Mouse (Mus musculus) hindbrain, embryonic 12.5 days (tissue): ENCODE measurements around the gene Nynrin. TPM values are rescaled to one million over a fixed set of nuclear protein-coding genes. Genes with fewer than 3 reads are reported as not detected.

ENCODE experiments used
- ATAC-seq: fragments of 200-750 bp; cut with Nextera tagmentation; 2 replicates; pipeline ENCODE4 v1.8.0; 2017; ENCODE audit warnings: moderate TSS enrichment; ENCODE audit not compliant: low FRiP score
- H3K27ac ChIP-seq: fragments of 300-500 bp; sonication (generic); 2 replicates; pipeline ENCODE4 v1.5.1; 2016; ENCODE audit warnings: mild to moderate bottlenecking
- H3K27me3 ChIP-seq: fragments of 300-500 bp; sonication (generic); 2 replicates; pipeline ENCODE4 v1.6.1; 2016; ENCODE audit warnings: mild to moderate bottlenecking
- H3K36me3 ChIP-seq: fragments of 300-500 bp; sonication (generic); 2 replicates; pipeline ENCODE4 v1.6.1; 2016; ENCODE audit warnings: mild to moderate bottlenecking
- H3K4me1 ChIP-seq: fragments of 300-500 bp; sonication (generic); 2 replicates; pipeline ENCODE4 v1.6.1; 2016
- H3K4me2 ChIP-seq: fragments of 300-500 bp; sonication (generic); replicated peaks from 2 replicates; pipeline ENCODE4 v1.6.1; 2016; ENCODE audit warnings: mild to moderate bottlenecking
- H3K4me3 ChIP-seq: fragments of 300-500 bp; sonication (generic); 2 replicates; pipeline ENCODE4 v1.5.1; 2016; ENCODE audit warnings: mild to moderate bottlenecking
- H3K9ac ChIP-seq: fragments of 300-500 bp; sonication (generic); 2 replicates; pipeline ENCODE4 v1.6.1; 2016; ENCODE audit warnings: mild to moderate bottlenecking, moderate library complexity
- H3K9me3 ChIP-seq: fragments of 300-500 bp; sonication (generic); replicated peaks from 2 replicates; pipeline ENCODE4 v1.6.1; 2016; ENCODE audit warnings: mild to moderate bottlenecking
- WGBS: fragments of 180-500 bp; shearing (Covaris S2); methylation state at CpG from one replicate; pipeline ENCODE4 v1.1.7; 2016; 5-methylcytosine and 5-hydroxymethylcytosine counted together
- polyA plus RNA-seq: library from polyadenylated mRNA; unstranded; fragments of >200 nt; fragmentation: Nextera tagmentation; extraction: Ambion mirVana; gene quantifications from 2 replicates; pipeline ENCODE4 v1.2.1, GENCODE M21; 2016

Nynrin gene
- polyA plus RNA-seq, 1 experiment from 2014 or later: 30.4 TPM

- Histone ChIP-seq H3K4me3 (no peak overlapping the region), H3K9ac (no peak overlapping the region), H3K4me2 (no peak overlapping the region), H3K27ac (no peak overlapping the region), H3K36me3 (no peaks in the 10 kb centered on the region), H3K27me3 (no peaks in the 10 kb centered on the region), H3K4me1 (no peaks in the 10 kb centered on the region), H3K9me3 (no peaks in the 10 kb centered on the region)
- no peak for ATAC-seq
- 80% methylated on average over 9 of the region's 9 CpGs for WGBS
These were observed 8.1 kb upstream of the Nynrin start for GRCm38 (mm10) chr14:55845506-55846294.

- H3K27me3 ChIP-seq: no peaks in the 10 kb centered on the region
- H3K9me3 ChIP-seq: no peaks in the 10 kb centered on the region
- WGBS: 69% methylated on average over 6 of the region's 6 CpGs
- no peak overlapping the region for H3K9ac ChIP-seq
- H3K4me1 ChIP-seq: peaks cover 30% of the 10 kb centered on the region
- no peak for ATAC-seq
- no peak overlapping the region for H3K4me2 ChIP-seq
- H3K27ac ChIP-seq: no peak overlapping the region
- no peaks in the 10 kb centered on the region for H3K36me3 ChIP-seq
- no peak overlapping the region for H3K4me3 ChIP-seq
These were observed 2.9 kb upstream of the Nynrin start for GRCm38 (mm10) chr14:55850885-55851284.

- Histone ChIP-seq H3K9ac (peak overlapping the region; percentile 81), H3K27me3 (no peaks in the 10 kb centered on the region), H3K36me3 (no peaks in the 10 kb centered on the region), H3K4me1 (peaks cover 46% of the 10 kb centered on the region), H3K4me3 (peak overlapping the region; percentile 64), H3K27ac (peak overlapping the region; percentile 91), H3K4me2 (peak overlapping the region; percentile 83), H3K9me3 (no peaks in the 10 kb centered on the region)
- WGBS: 2% methylated on average over 11 of the region's 11 CpGs
- ATAC-seq: peak; percentile 82
These were observed 911 bp upstream of the Nynrin start for GRCm38 (mm10) chr14:55852646-55853551.

- Histone ChIP-seq H3K4me2 (peak overlapping the region; percentile 83), H3K4me1 (peaks cover 56% of the 10 kb centered on the region)
These were observed 743 bp downstream of the Nynrin start for GRCm38 (mm10) chr14:55854406-55855100.

GRCm38 (mm10) chr14:55855101-55855561 lies 1.3 kb downstream of the Nynrin start:
- no peaks in the 10 kb centered on the region for H3K27me3 ChIP-seq
- H3K36me3 ChIP-seq: 0 out of 2 replicates have a peak, but pooled peaks cover 7% of the 10 kb centered on the region
- ATAC-seq: 0 out of 2 replicates have a peak, but pooled peaks have one; percentile 6
- H3K4me2 ChIP-seq: peak overlapping the region; percentile 83
- H3K4me3 ChIP-seq: peak overlapping the region; percentile 64
- H3K9ac ChIP-seq: peak overlapping the region; percentile 81
- peaks cover 56% of the 10 kb centered on the region for H3K4me1 ChIP-seq
- H3K27ac ChIP-seq: peak overlapping the region; percentile 91
- 6% methylated on average over 4 of the region's 4 CpGs for WGBS
- H3K9me3 ChIP-seq: no peaks in the 10 kb centered on the region

More at GRCm38 (mm10) chr14:55854406-55855100, 743 bp downstream of the Nynrin start:
- H3K27ac ChIP-seq: peak overlapping the region; percentile 91
- H3K9ac ChIP-seq: peak overlapping the region; percentile 81
- H3K9me3 ChIP-seq: no peaks in the 10 kb centered on the region
- peak overlapping the region; percentile 64 for H3K4me3 ChIP-seq
- 0 out of 2 replicates have a peak, but pooled peaks cover 7% of the 10 kb centered on the region for H3K36me3 ChIP-seq
- ATAC-seq: peak; percentile 36; the same call in 1 of the 2 replicates
- WGBS: under 1% methylated on average over 9 of the region's 9 CpGs
- no peaks in the 10 kb centered on the region for H3K27me3 ChIP-seq

GRCm38 (mm10) chr14:55857588-55857987 lies 3.8 kb downstream of the Nynrin start:
- ATAC-seq: no peak
- Histone ChIP-seq H3K9ac (0 out of 2 replicates have a peak overlapping the region, but pooled peaks have one; percentile 18), H3K4me2 (peak overlapping the region; percentile 83), H3K27ac (no peak overlapping the region), H3K4me3 (no peak overlapping the region), H3K4me1 (peaks cover 57% of the 10 kb centered on the region), H3K9me3 (no peaks in the 10 kb centered on the region), H3K27me3 (no peaks in the 10 kb centered on the region), H3K36me3 (0 out of 2 replicates have a peak, but pooled peaks cover 7% of the 10 kb centered on the region)
- 71% methylated on average over 4 of the region's 4 CpGs for WGBS

GRCm38 (mm10) chr14:55862186-55862585 lies 8.4 kb downstream of the Nynrin start:
- H3K4me1 ChIP-seq: peaks cover 24% of the 10 kb centered on the region
- no peak overlapping the region for H3K27ac ChIP-seq
- no peak overlapping the region for H3K4me3 ChIP-seq
- no peak overlapping the region for H3K9ac ChIP-seq
- WGBS: 78% methylated on average over 6 of the region's 6 CpGs
- no peak for ATAC-seq
- H3K9me3 ChIP-seq: no peaks in the 10 kb centered on the region
- no peaks in the 10 kb centered on the region for H3K27me3 ChIP-seq
- peaks cover 38% of the 10 kb centered on the region for H3K36me3 ChIP-seq
- no peak overlapping the region for H3K4me2 ChIP-seq

- Histone ChIP-seq H3K4me2 (no peak overlapping the region), H3K9ac (no peak overlapping the region)
- 93% methylated on average over 10 of the region's 10 CpGs for WGBS
These were observed 9.2 kb downstream of the Nynrin start for GRCm38 (mm10) chr14:55862970-55863369.

GRCm38 (mm10) chr14:55863773-55864172 lies 10.0 kb downstream of the Nynrin start:
- peaks cover 48% of the 10 kb centered on the region for H3K36me3 ChIP-seq
- peak; percentile 54; the same call in 1 of the 2 replicates for ATAC-seq
- no peaks in the 10 kb centered on the region for H3K9me3 ChIP-seq

More at GRCm38 (mm10) chr14:55862970-55863369, 9.2 kb downstream of the Nynrin start:
- Histone ChIP-seq H3K27me3 (no peaks in the 10 kb centered on the region), H3K4me1 (peaks cover 22% of the 10 kb centered on the region), H3K4me3 (no peak overlapping the region), H3K36me3 (peaks cover 42% of the 10 kb centered on the region), H3K27ac (no peak overlapping the region), H3K9me3 (no peaks in the 10 kb centered on the region)
- ATAC-seq: no peak

GRCm38 (mm10) chr14:55866962-55867361 lies 13.2 kb downstream of the Nynrin start:
- H3K4me1 ChIP-seq: peaks cover 8% of the 10 kb centered on the region
- H3K9ac ChIP-seq: no peak overlapping the region
- no peak for ATAC-seq
- WGBS: 36% methylated on average over 4 of the region's 4 CpGs
- H3K27ac ChIP-seq: no peak overlapping the region
- no peak overlapping the region for H3K4me3 ChIP-seq
- H3K4me2 ChIP-seq: no peak overlapping the region
- no peaks in the 10 kb centered on the region for H3K9me3 ChIP-seq
- no peaks in the 10 kb centered on the region for H3K27me3 ChIP-seq
- H3K36me3 ChIP-seq: peaks cover 75% of the 10 kb centered on the region

More at GRCm38 (mm10) chr14:55863773-55864172, 10.0 kb downstream of the Nynrin start:
- H3K4me2 ChIP-seq: no peak overlapping the region
- no peak overlapping the region for H3K27ac ChIP-seq
- H3K9ac ChIP-seq: no peak overlapping the region
- peaks cover 19% of the 10 kb centered on the region for H3K4me1 ChIP-seq
- H3K27me3 ChIP-seq: no peaks in the 10 kb centered on the region
- WGBS: 24% methylated on average over 7 of the region's 7 CpGs
- no peak overlapping the region for H3K4me3 ChIP-seq

- Histone ChIP-seq H3K4me3 (no peak overlapping the region), H3K4me1 (peaks cover 9% of the 10 kb centered on the region; the same call in 1 of the 2 replicates), H3K27me3 (no peaks in the 10 kb centered on the region), H3K9ac (no peak overlapping the region), H3K9me3 (no peaks in the 10 kb centered on the region), H3K4me2 (no peak overlapping the region), H3K27ac (0 out of 2 replicates have a peak overlapping the region, but pooled peaks have one; percentile 4), H3K36me3 (peaks cover 84% of the 10 kb centered on the region)
- ATAC-seq: no peak
- 88% methylated on average over 14 of the region's 14 CpGs for WGBS
These were observed 14.6 kb downstream of the Nynrin start for GRCm38 (mm10) chr14:55868230-55869026.
